Comparison of ENCODE assay signal across 25 mouse cellular contexts in the genomic region with DNA sequence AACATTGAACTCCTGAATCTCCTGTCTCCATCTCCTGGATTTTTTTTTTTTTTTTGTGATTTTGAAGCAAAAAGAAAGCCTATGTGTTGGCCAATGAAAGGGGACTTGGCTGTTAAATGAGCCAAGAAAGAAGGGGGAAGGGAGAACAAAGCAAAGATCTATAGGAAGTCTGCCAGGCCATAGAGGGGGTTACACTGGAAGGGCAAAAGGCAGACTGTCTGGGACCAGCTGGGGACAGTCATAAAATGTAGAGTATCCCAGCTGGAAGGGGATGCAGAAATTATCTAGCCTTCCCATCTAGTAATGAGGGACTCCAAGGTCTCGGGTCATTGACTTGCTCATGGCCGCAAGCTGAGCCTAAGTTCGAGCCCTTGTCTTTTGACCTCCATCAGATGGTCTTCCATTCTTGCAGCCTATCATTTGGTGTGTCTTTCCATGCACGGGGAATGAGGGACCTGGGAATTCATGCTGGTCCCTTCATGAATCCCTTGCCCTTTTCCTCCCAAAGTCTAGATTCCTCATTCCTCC.
DNase-seq lines count a peak whose midpoint lies in the region; ATAC-seq and TF ChIP-seq lines count a peak whose summit lies in the region.
"Had no signal": no experiment of that assay in that cellular context is flagged by ENCODE, and none has a peak within 500 bp of the region (broad histone marks: within the 10 kb centered on the region; RNA-seq: fewer than 3 reads in every experiment).

No protein-coding gene starts in this region.

- H3K4me2 ChIP-seq in kidney, embryonic 15.5 days: no peak overlapping the region
- no peak overlapping the region for H3K4me2 ChIP-seq in lung, embryonic 14.5 days
- H3K4me2 ChIP-seq in lung, postnatal 0 days (replicated peaks; ENCODE audit: low read depth, low read length): no peak overlapping the region
- H3K4me2 ChIP-seq: embryonic facial prominence, embryonic 13.5 days; forebrain, embryonic 12.5 days; forebrain, embryonic 15.5 days; heart, embryonic 11.5 days; hindbrain, embryonic 12.5 days had no signal

- no peaks in the 10 kb centered on the region for H3K27me3 ChIP-seq in kidney, embryonic 15.5 days
- H3K27me3 ChIP-seq in lung, embryonic 14.5 days (ENCODE audit: insufficient read depth, low read length): no peaks in the 10 kb centered on the region
- H3K27me3 ChIP-seq in lung, postnatal 0 days (replicated peaks; ENCODE audit: insufficient read depth, low read length): no peaks in the 10 kb centered on the region
- H3K27me3 ChIP-seq: embryonic facial prominence, embryonic 13.5 days; forebrain, embryonic 12.5 days; forebrain, embryonic 15.5 days; hindbrain, embryonic 12.5 days had no signal

- H3K9me3 ChIP-seq in kidney, embryonic 15.5 days (replicated peaks): no peaks in the 10 kb centered on the region
- H3K9me3 ChIP-seq in lung, embryonic 14.5 days (ENCODE audit: low read depth, low read length): no peaks in the 10 kb centered on the region
- H3K9me3 ChIP-seq in lung, postnatal 0 days (ENCODE audit: low read length): no peaks in the 10 kb centered on the region
- H3K9me3 ChIP-seq: embryonic facial prominence, embryonic 10.5 days; embryonic facial prominence, embryonic 13.5 days; forebrain, embryonic 12.5 days; forebrain, embryonic 15.5 days; hindbrain, embryonic 12.5 days had no signal

- no peak for TF ChIP-seq CTCF in gastrocnemius, adult 2 months (IDR thresholded peaks at IDR 0.05)
- no peak for TF ChIP-seq CTCF in lung, embryonic 14.5 days (IDR thresholded peaks at IDR 0.05; ENCODE audit: low read depth)
- TF ChIP-seq CTCF in lung, postnatal 0 days (IDR thresholded peaks at IDR 0.05): no peak

- WGBS in kidney, embryonic 15.5 days: 52% methylated on average over 4 of the region's 4 CpGs
- 85% methylated on average over 4 of the region's 4 CpGs for WGBS in lung, embryonic 14.5 days
- 64% methylated on average over 4 of the region's 4 CpGs for WGBS in lung, postnatal 0 days

- H3K9ac ChIP-seq in kidney, embryonic 15.5 days: no peak overlapping the region
- H3K9ac ChIP-seq in lung, embryonic 14.5 days: no peak overlapping the region
- no peak overlapping the region for H3K9ac ChIP-seq in lung, postnatal 0 days (replicated peaks; ENCODE audit: low read depth)
- H3K9ac ChIP-seq: embryonic facial prominence, embryonic 13.5 days; forebrain, embryonic 12.5 days; forebrain, embryonic 15.5 days; hindbrain, embryonic 12.5 days had no signal

- no peak overlapping the region for H3K4me3 ChIP-seq in gastrocnemius, adult 2 months
- no peak overlapping the region for H3K4me3 ChIP-seq in kidney, embryonic 15.5 days (replicated peaks)
- H3K4me3 ChIP-seq in lung, embryonic 14.5 days (ENCODE audit: low read depth, low read length): no peak overlapping the region
- no peak overlapping the region for H3K4me3 ChIP-seq in lung, postnatal 0 days (ENCODE audit: low read depth, low read length)
- H3K4me3 ChIP-seq: embryonic facial prominence, embryonic 10.5 days; embryonic facial prominence, embryonic 13.5 days; erythroblast, embryonic 14.5 days; forebrain, embryonic 12.5 days; forebrain, embryonic 15.5 days; hindbrain, embryonic 12.5 days had no signal

- peaks cover 44% of the 10 kb centered on the region for H3K4me1 ChIP-seq in kidney, embryonic 15.5 days
- peaks cover 4% of the 10 kb centered on the region; the same call in 1 of the 2 replicates for H3K4me1 ChIP-seq in lung, embryonic 14.5 days (ENCODE audit: insufficient read depth)
- 0 out of 2 replicates have a peak, but pooled peaks cover 3% of the 10 kb centered on the region for H3K4me1 ChIP-seq in lung, postnatal 0 days (ENCODE audit: insufficient read depth, low read depth, low read length)
- H3K4me1 ChIP-seq: forebrain, embryonic 15.5 days had no signal

- H3K27ac ChIP-seq in gastrocnemius, adult 2 months: peak overlapping the region; percentile 28
- peak overlapping the region; percentile 49; the same call in 1 of the 2 replicates for H3K27ac ChIP-seq in kidney, embryonic 15.5 days
- H3K27ac ChIP-seq in lung, embryonic 14.5 days (ENCODE audit: low read depth): peak overlapping the region; percentile 54; the same call in 1 of the 2 replicates
- no peak overlapping the region for H3K27ac ChIP-seq in lung, postnatal 0 days (ENCODE audit: low read length)
- H3K27ac ChIP-seq: embryonic facial prominence, embryonic 10.5 days; embryonic facial prominence, embryonic 13.5 days; forebrain, embryonic 12.5 days; forebrain, embryonic 15.5 days; hindbrain, embryonic 12.5 days had no signal

- ATAC-seq in kidney, embryonic 15.5 days (replicated peaks; ENCODE audit: low FRiP score): 0 out of 2 replicates have a peak, but pooled peaks have one; percentile 29
- no peak for ATAC-seq in lung, embryonic 14.5 days (ENCODE audit: insufficient read depth)
- ATAC-seq in lung, postnatal 0 days: peak; percentile 57
- ATAC-seq: activated CD4-positive, CD25-positive, alpha-beta regulatory T cell, adult 4 months; forebrain, embryonic 15.5 days had no signal

- no peaks in the 10 kb centered on the region for H3K36me3 ChIP-seq in kidney, embryonic 15.5 days
- no peaks in the 10 kb centered on the region for H3K36me3 ChIP-seq in lung, embryonic 14.5 days (ENCODE audit: insufficient read depth)
- no peaks in the 10 kb centered on the region for H3K36me3 ChIP-seq in lung, postnatal 0 days (ENCODE audit: insufficient read depth, low read length)
- H3K36me3 ChIP-seq: embryonic facial prominence, embryonic 10.5 days; embryonic facial prominence, embryonic 13.5 days; forebrain, embryonic 12.5 days; forebrain, embryonic 15.5 days; hindbrain, embryonic 12.5 days had no signal

- TF ChIP-seq EP300 in lung, postnatal 0 days (IDR thresholded peaks at IDR 0.05): 0 out of 2 replicates have a peak, but pooled peaks have one; percentile 25

- intact Hi-C loops in gastrocnemius, adult 2 months (cut with DNase I): no loop called here

- no peak for DNase-seq in gastrocnemius, adult 2 months
- no peak for DNase-seq in gastrocnemius, adult 18-20 months (ENCODE audit: low spot score)
- DNase-seq in kidney, postnatal 4 days: no peak
- peak; percentile 66 for DNase-seq in lung, embryonic 14.5 days
- DNase-seq in lung, adult 18-20 months: no peak
- DNase-seq in lung, postnatal 0 days (ENCODE audit: low spot score): peak; percentile 62
- no peak for DNase-seq in lung, postnatal 25 days (ENCODE audit: low spot score)
- DNase-seq: adrenal gland, adult 8-10 months; adrenal gland, postnatal 25 days; cerebellum, adult 11-12 months; cerebellum, adult 8-10 months; cerebellum, postnatal 10 days; cerebellum, postnatal 36 days; embryo, embryonic 11 days; gastrocnemius, postnatal 14 days; heart, adult 11 months had no signal

Comparison
In these comparisons a context has a peak if more than half of its experiments do, and no peak if none do; other contexts are left out.
1. DNase-seq: peak in lung, embryonic 14.5 days (single experiment) and lung, postnatal 0 days (single experiment); none in gastrocnemius, adult 2 months (single experiment), gastrocnemius, adult 18-20 months (single experiment), kidney, postnatal 4 days (0 of 2), lung, adult 18-20 months (0 of 2) and lung, postnatal 25 days (single experiment).